Mouse (Mus musculus): ENCODE results near the gene Fbh1. TPM values are rescaled to one million over a fixed set of nuclear protein-coding genes. Genes with fewer than 3 reads are reported as not detected.

The Fbh1 gene
- polyA plus RNA-seq, 1 experiment, result 26.0 TPM

DNA sequence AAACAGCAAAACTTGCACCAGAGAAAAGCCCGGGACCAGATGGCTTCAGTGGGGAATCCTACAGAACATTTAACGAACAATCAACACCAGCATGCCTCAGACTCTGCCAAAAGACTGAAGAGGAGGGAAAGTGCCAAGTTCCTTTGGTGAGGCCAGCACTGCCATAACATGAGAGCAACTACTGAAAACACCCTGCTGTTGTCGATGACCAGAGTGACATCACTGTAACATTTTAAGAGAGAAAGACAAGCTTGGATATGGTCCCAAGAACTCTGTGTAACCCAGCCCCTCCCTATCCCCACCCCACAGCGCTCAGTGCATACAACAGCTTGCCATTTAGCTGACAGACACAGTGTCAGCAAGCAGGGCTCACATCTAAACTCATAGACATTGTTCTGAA lies 11.7 kb downstream of the Fbh1 start:
- Histone ChIP-seq H3K4me3 (ENCODE audit: extremely low read depth, insufficient read depth, insufficient read length) (no peak overlapping the region), H3K27ac (ENCODE audit: insufficient read depth, low read length) (no peak overlapping the region), H3K27me3 (ENCODE audit: control insufficient read depth, insufficient read depth, low read length) (no peaks in the 10 kb centered on the region), H3K4me1 (ENCODE audit: control insufficient read depth, insufficient read depth, insufficient read length) (peaks cover 4% of the 10 kb centered on the region; the same call in 1 of the 2 replicates), H3K36me3 (ENCODE audit: control insufficient read depth, insufficient read depth, low read length) (peaks cover 31% of the 10 kb centered on the region)
- no peak for DNase-seq (ENCODE audit: low read depth in 1 of 2, low spot score in 2 of 2)
- TF ChIP-seq CTCF (IDR thresholded peaks at IDR 0.05; ENCODE audit: extremely low read depth, insufficient read depth, insufficient read length, insufficient replicate concordance) (no peak), POLR2A (IDR thresholded peaks at IDR 0.05; ENCODE audit: low read depth, low read length) (no peak)
- 77% methylated on average over 4 of the region's 4 CpGs for WGBS

DNA sequence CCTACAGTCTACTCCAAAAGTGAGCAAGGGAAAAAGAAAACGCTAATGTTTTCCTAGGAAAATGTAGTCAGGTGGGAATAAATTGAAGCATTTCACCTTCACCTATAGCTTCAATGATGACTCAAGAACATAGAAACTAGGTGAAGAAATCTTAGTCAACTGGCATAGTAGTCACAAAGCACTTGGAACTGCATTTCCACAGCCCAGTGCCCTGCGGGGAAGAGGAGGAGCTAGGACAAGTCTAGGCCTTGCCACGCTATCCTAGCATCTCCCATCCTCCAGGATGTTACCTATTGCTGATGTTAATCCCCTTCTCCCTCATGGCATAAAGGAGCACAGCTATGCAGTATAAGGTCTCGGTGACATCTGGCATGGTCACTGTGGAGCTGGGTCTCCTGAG lies 14.8 kb downstream of the Fbh1 start:
- TF ChIP-seq CTCF (IDR thresholded peaks at IDR 0.05; ENCODE audit: extremely low read depth, insufficient read depth, insufficient read length, insufficient replicate concordance) (no peak), POLR2A (IDR thresholded peaks at IDR 0.05; ENCODE audit: low read depth, low read length) (no peak)
- no peak for DNase-seq (ENCODE audit: low read depth in 1 of 2, low spot score in 2 of 2)
- WGBS, result 95% methylated on average over 4 of the region's 4 CpGs

DNA sequence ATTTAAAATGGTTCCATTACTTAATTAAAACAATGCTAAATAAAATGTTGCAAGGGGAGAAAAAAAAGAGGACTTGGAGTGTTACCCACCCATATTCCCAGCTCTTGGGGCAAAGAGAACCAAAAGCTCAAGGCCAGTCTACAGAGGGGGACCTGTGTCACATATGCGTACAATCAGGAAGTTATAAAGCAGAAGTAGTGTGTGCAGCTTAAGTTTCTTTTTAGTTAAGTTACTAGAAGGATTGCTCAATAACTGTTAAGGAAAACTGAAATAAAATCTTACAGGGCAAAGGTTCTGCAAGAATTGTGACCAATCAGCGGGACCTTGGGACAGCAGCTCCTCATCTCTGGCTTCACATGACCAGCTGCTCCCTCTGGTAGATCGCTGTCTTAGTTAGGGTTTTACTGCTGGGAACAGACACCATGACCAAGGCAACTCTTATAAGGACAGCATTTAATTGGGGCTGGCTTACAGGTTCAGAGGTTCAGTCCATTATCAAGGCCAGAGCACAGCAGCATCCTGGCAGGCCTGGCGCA lies 37.8 kb downstream of the Fbh1 start:
- no peak overlapping the region for H3K4me3 ChIP-seq (ENCODE audit: extremely low read depth, insufficient read depth, insufficient read length)
- 0 out of 2 replicates have a peak overlapping the region, but pooled peaks have one; percentile 9 for H3K27ac ChIP-seq (ENCODE audit: insufficient read depth, low read length)
- H3K36me3 ChIP-seq (ENCODE audit: control insufficient read depth, insufficient read depth, low read length), result peaks cover 7% of the 10 kb centered on the region
- WGBS, result 54% methylated on average over 4 of the region's 4 CpGs
- TF ChIP-seq POLR2A (IDR thresholded peaks at IDR 0.05; ENCODE audit: low read depth, low read length) (no peak), CTCF (IDR thresholded peaks at IDR 0.05; ENCODE audit: extremely low read depth, insufficient read depth, insufficient read length, insufficient replicate concordance) (no peak)
- H3K4me1 ChIP-seq (ENCODE audit: control insufficient read depth, insufficient read depth, insufficient read length), result no peaks in the 10 kb centered on the region
- H3K27me3 ChIP-seq (ENCODE audit: control insufficient read depth, insufficient read depth, low read length), result no peaks in the 10 kb centered on the region
- DNase-seq (ENCODE audit: low read depth in 1 of 2, low spot score in 2 of 2), result no peak

More for the DNA sequence above, 14.8 kb downstream of the Fbh1 start:
- H3K27ac ChIP-seq (ENCODE audit: insufficient read depth, low read length), result no peak overlapping the region
- peaks cover 47% of the 10 kb centered on the region for H3K36me3 ChIP-seq (ENCODE audit: control insufficient read depth, insufficient read depth, low read length)
- H3K27me3 ChIP-seq (ENCODE audit: control insufficient read depth, insufficient read depth, low read length), result no peaks in the 10 kb centered on the region
- H3K4me1 ChIP-seq (ENCODE audit: control insufficient read depth, insufficient read depth, insufficient read length), result peaks cover 4% of the 10 kb centered on the region; the same call in 1 of the 2 replicates
- no peak overlapping the region for H3K4me3 ChIP-seq (ENCODE audit: extremely low read depth, insufficient read depth, insufficient read length)

DNA sequence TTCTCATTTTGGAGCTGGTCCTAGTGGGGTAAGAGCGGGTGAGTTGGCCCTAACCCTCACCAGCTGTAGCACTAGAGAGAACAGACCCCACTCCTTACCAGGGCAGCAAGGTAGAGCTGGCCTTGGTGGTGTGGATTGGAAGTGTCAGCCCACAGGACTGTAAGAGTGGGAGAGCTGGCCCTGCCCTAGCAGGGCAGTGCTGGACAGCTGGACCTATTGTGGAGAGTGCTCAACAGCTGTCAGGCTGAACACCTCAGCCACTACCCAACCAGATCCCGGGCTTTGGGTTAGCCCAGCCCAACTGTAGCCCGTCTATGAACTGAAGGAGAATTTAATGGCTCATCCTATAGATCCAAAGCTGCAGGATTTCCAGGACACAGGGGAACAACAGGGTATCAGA lies 38.6 kb downstream of the Fbh1 start:
- H3K27ac ChIP-seq (ENCODE audit: insufficient read depth, low read length), result no peak overlapping the region
- peaks cover 7% of the 10 kb centered on the region for H3K36me3 ChIP-seq (ENCODE audit: control insufficient read depth, insufficient read depth, low read length)
- H3K27me3 ChIP-seq (ENCODE audit: control insufficient read depth, insufficient read depth, low read length), result no peaks in the 10 kb centered on the region
- TF ChIP-seq CTCF (IDR thresholded peaks at IDR 0.05; ENCODE audit: extremely low read depth, insufficient read depth, insufficient read length, insufficient replicate concordance) (no peak), POLR2A (IDR thresholded peaks at IDR 0.05; ENCODE audit: low read depth, low read length) (no peak)
- 97% methylated on average over 3 of the region's 3 CpGs for WGBS
- H3K4me1 ChIP-seq (ENCODE audit: control insufficient read depth, insufficient read depth, insufficient read length), result no peaks in the 10 kb centered on the region
- no peak overlapping the region for H3K4me3 ChIP-seq (ENCODE audit: extremely low read depth, insufficient read depth, insufficient read length)
- no peak for DNase-seq (ENCODE audit: low read depth in 1 of 2, low spot score in 2 of 2)

DNA sequence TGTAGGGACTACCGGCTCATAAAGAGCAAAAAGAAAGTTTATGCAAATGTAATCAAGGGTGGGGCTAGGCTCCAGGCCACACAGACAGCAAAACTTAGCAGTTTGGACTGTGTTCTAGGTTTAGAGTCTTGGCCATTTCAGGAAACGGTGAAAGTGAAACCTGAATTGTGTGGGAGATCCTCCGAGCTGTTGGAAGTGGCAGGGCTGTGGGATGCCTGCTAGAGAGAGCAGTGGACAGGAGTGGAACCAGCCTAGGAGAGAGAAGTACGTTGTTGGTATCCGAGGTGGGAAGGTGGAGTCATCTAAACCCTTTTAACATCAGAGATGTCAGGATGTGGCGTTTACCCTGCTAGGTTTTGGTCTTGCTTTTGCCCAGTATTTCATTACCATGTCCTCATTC lies 41.5 kb downstream of the Fbh1 start:
- no peak for DNase-seq (ENCODE audit: low read depth in 1 of 2, low spot score in 2 of 2)
- 78% methylated on average over 6 of the region's 6 CpGs for WGBS

DNA sequence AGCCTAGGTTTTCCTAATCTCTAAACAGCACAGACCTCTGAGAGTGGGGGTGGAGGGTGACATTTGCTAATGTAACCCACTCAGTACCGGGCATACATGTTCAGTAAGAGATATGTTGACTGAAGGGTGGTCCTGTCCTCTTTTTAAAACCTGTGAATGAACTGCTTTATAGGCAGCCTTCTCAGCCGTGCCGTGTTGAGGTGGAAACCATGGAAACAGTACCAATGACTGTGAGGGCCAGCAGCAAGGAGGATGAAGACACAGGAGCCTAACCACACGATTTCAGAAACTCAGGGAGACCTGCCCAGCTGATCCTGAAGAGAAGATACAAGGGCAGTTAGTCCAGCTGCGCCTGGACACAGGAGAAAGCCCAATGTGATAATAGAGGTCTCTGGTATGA lies 44.4 kb downstream of the Fbh1 start:
- DNase-seq (ENCODE audit: low read depth in 1 of 2, low spot score in 2 of 2), result no peak
- H3K27me3 ChIP-seq (ENCODE audit: control insufficient read depth, insufficient read depth, low read length), result no peaks in the 10 kb centered on the region
- peaks cover 2% of the 10 kb centered on the region; the same call in 1 of the 2 replicates for H3K36me3 ChIP-seq (ENCODE audit: control insufficient read depth, insufficient read depth, low read length)
- H3K27ac ChIP-seq (ENCODE audit: insufficient read depth, low read length), result no peak overlapping the region
- H3K4me1 ChIP-seq (ENCODE audit: control insufficient read depth, insufficient read depth, insufficient read length), result no peaks in the 10 kb centered on the region
- WGBS, result 88% methylated on average over 5 of the region's 5 CpGs
- TF ChIP-seq POLR2A (IDR thresholded peaks at IDR 0.05; ENCODE audit: low read depth, low read length) (no peak), CTCF (IDR thresholded peaks at IDR 0.05; ENCODE audit: extremely low read depth, insufficient read depth, insufficient read length, insufficient replicate concordance) (no peak)
- H3K4me3 ChIP-seq (ENCODE audit: extremely low read depth, insufficient read depth, insufficient read length), result no peak overlapping the region

More for the DNA sequence above, 41.5 kb downstream of the Fbh1 start:
- TF ChIP-seq POLR2A (IDR thresholded peaks at IDR 0.05; ENCODE audit: low read depth, low read length), result no peak
- TF ChIP-seq CTCF (IDR thresholded peaks at IDR 0.05; ENCODE audit: extremely low read depth, insufficient read depth, insufficient read length, insufficient replicate concordance), result no peak
- Histone ChIP-seq H3K36me3 (ENCODE audit: control insufficient read depth, insufficient read depth, low read length) (no peaks in the 10 kb centered on the region), H3K4me3 (ENCODE audit: extremely low read depth, insufficient read depth, insufficient read length) (no peak overlapping the region), H3K27ac (ENCODE audit: insufficient read depth, low read length) (no peak overlapping the region), H3K27me3 (ENCODE audit: control insufficient read depth, insufficient read depth, low read length) (no peaks in the 10 kb centered on the region), H3K4me1 (ENCODE audit: control insufficient read depth, insufficient read depth, insufficient read length) (no peaks in the 10 kb centered on the region)

DNA sequence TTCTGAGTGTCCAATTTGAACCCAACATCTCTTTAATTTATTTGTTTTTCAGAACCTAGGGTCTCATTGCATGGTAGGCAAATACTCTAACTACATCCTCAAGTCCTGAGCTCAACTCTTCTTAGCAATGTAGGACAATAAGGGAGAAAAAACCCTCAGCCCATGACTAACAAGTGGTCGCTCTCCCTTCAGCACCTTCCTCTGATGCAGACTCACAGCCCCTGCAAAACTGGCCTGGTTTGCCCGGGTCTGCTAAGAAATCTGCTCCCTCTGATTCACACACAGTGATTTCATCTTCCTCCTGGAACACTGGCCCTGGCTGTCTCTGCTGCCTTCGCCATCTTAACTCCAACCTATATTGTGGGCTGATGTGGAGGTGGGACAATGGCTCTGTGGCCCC lies 48.3 kb downstream of the Fbh1 start:
- WGBS, result 81% methylated on average over 3 of the region's 3 CpGs
- Histone ChIP-seq H3K27me3 (ENCODE audit: control insufficient read depth, insufficient read depth, low read length) (no peaks in the 10 kb centered on the region), H3K4me3 (ENCODE audit: extremely low read depth, insufficient read depth, insufficient read length) (no peak overlapping the region), H3K36me3 (ENCODE audit: control insufficient read depth, insufficient read depth, low read length) (peaks cover 2% of the 10 kb centered on the region; the same call in 1 of the 2 replicates), H3K27ac (ENCODE audit: insufficient read depth, low read length) (no peak overlapping the region), H3K4me1 (ENCODE audit: control insufficient read depth, insufficient read depth, insufficient read length) (no peaks in the 10 kb centered on the region)
- DNase-seq (ENCODE audit: low read depth in 1 of 2, low spot score in 2 of 2), result no peak
- TF ChIP-seq CTCF (IDR thresholded peaks at IDR 0.05; ENCODE audit: extremely low read depth, insufficient read depth, insufficient read length, insufficient replicate concordance), result no peak
- TF ChIP-seq POLR2A (IDR thresholded peaks at IDR 0.05; ENCODE audit: low read depth, low read length), result no peak
